Mouse (Mus musculus): ENCODE measurements around the gene Hist2h2be.
"Not testable (repeated sequence)": the region's sequence is repeated elsewhere in the genome, so short reads cannot be mapped to it uniquely, and the experiment has no call there.

The Hist2h2be gene

GRCm38 (mm10) chr3:96262216-96262875, 41.4 kb downstream of the Hist2h2be start:
- DNase-seq (ENCODE audit: low read depth, low spot score) = peak; percentile 38

GRCm38 (mm10) chr3:96262979-96263550, 42.1 kb downstream of the Hist2h2be start, which contains the start of gene Hist2h4:
Gene Hist2h4, minus strand, starts transcription at chr3:96263311.
- peak; percentile 86 for DNase-seq (ENCODE audit: low read depth, low spot score)

GRCm38 (mm10) chr3:96263558-96264403, 42.9 kb downstream of the Hist2h2be start:
- no peak for DNase-seq (ENCODE audit: low read depth, low spot score)

GRCm38 (mm10) chr3:96264404-96264949, 43.6 kb downstream of the Hist2h2be start:
- DNase-seq (ENCODE audit: low read depth, low spot score) = no peak

- DNase-seq (ENCODE audit: low read depth, low spot score) = no peak
Observed at GRCm38 (mm10) chr3:96266132-96266710, 45.3 kb downstream of the Hist2h2be start.

- DNase-seq (ENCODE audit: low read depth, low spot score) = no peak
Observed at GRCm38 (mm10) chr3:96267541-96267940, 46.6 kb downstream of the Hist2h2be start.

- peak; percentile 63 for DNase-seq (ENCODE audit: low read depth, low spot score)
Observed at GRCm38 (mm10) chr3:96268051-96268775, 47.3 kb downstream of the Hist2h2be start, which contains the start of gene Hist2h3b. Gene Hist2h3b, plus strand, starts transcription at chr3:96268654.

- not testable (repeated sequence) for DNase-seq (ENCODE audit: low read depth, low spot score)
Observed at GRCm38 (mm10) chr3:96268776-96269378, 48.0 kb downstream of the Hist2h2be start.

- peak; percentile 89 for DNase-seq (ENCODE audit: low read depth, low spot score)
Observed at GRCm38 (mm10) chr3:96269511-96270474, 48.9 kb downstream of the Hist2h2be start, which contains the start of gene Hist2h2bb. Gene Hist2h2bb, plus strand, starts transcription at chr3:96269752.
